Mouse (Mus musculus) brain, embryonic 14.5 days (tissue): Measurements from ENCODE around the gene Ggt5.

Experiments
- CTCF ChIP-seq: fragments of 200-500 bp; IDR thresholded peaks from 2 replicates; pipeline ENCODE4 v1.5.1; 2012; ENCODE audit warnings: inconsistent platforms, mild to moderate bottlenecking, moderate library complexity, borderline replicate concordance; ENCODE audit not compliant: insufficient read depth, insufficient read length; ENCODE audit errors: extremely low read depth
- POLR2A ChIP-seq: fragments of 200-500 bp; IDR thresholded peaks from 2 replicates; pipeline ENCODE4 v1.6.1; 2012; ENCODE audit warnings: mild to moderate bottlenecking, inconsistent platforms, borderline replicate concordance; ENCODE audit not compliant: poor library complexity, insufficient read depth, insufficient read length, severe bottlenecking; ENCODE audit errors: extremely low read depth

- TF ChIP-seq CTCF (no peak), POLR2A (no peak)
Measured at GRCm38 (mm10) chr10:75645616-75646015, 56.5 kb downstream of the Ggt5 start.
